Mouse (Mus musculus): ENCODE results near the gene Snai1.

Snai1 gene

DNA sequence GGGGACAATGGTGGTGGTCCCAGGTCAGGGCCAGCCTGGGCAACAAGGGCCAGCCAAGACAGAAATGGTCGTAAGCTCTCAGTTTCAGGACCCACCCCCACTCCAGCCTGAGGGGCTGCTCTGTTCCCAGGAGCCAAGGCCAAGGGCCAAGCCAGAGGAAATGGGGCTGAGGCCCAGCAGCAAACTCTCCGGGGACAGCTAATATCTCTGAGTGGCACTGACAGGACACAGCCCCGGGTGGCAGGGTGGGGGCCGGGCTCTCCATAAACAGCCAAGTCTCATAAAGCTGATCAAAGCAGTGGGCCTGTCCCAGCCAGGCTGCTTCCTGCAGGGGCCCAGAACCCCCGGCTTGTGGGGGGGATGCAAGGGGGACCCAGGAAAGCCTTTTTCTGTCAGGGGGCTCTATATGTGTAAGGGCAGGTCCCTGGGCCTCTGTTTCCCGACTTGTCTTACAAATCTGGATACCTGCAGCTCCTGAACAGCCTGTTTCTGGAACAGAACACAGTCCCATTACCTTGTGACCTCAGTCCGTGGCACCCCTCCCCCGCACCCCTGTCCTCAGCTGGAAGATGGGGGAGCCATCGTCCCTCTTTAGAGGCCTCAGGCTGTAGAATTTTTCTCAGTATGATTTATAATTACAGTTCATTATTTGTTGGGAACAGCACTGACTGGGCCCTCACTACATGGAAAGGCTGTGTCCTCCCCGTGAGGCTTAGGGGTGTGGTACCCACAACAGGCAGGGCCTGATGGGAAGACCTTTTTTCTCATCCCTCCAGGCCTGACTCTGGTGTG is 45.4 kb downstream of the Snai1 start:
- DNase-seq (ENCODE audit: low spot score in 2 of 2) = no peak

DNA sequence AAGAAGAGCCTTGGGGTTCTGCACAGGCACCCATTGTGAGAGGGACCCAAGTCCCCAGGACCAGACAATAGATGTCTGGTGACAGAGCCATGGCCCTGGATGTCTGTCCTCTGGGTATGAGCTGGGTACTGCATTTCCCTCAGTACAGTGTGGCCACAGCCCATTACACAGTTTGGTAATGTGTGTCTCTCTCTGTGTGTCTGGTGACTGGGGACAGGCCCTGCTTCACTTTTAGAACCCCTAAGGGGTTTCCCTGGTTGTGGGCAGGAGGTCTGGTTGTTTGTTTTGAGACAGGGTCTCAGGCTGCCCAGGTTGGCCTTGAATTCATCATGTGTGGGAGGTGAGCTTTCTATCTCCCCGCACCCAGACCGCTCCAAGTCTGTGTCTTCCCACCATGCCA is 47.3 kb downstream of the Snai1 start:
- no peak for DNase-seq (ENCODE audit: low spot score in 2 of 2)

DNA sequence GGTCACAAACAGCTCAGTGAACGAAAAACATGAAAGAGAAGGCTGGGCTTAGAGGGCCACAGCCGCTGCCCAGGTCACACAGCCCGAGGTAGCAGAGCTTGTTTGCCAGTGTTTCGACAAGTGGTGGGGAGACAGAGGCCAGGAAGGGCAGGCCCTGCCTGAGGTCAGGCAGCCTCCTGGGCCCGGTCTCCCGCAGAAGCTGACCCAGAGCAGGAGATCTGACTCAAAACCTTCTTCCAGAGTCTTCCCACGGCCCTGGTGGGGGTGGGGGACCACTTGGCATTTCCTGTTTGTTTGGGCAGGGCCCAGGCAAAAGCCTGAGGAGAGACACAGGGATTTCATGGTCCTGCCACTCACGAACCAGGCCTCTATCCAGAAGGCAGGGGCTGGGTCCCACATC is 48.0 kb downstream of the Snai1 start:
- DNase-seq (ENCODE audit: low spot score in 2 of 2) = no peak

DNA sequence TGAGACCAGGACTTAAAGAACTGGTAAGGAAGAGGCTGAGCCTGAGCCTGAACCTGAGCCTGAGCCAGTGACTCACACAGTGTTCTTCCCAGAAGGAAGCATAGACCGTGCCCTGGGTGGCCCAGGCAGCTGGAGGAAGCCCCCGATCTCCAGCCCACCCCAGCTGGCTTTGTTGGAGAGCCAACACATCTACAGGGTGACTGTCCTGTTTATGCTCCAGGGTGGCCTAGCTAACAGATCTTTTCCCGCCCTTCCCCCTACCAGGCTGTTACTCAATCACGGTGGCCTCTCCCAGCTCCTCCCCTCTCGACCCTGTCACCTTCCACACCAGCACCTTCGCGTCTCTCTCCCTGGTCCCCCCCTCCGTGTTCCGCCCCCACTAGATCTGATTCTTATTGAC is 49.0 kb downstream of the Snai1 start:
- DNase-seq (ENCODE audit: low spot score in 2 of 2) = no peak

DNA sequence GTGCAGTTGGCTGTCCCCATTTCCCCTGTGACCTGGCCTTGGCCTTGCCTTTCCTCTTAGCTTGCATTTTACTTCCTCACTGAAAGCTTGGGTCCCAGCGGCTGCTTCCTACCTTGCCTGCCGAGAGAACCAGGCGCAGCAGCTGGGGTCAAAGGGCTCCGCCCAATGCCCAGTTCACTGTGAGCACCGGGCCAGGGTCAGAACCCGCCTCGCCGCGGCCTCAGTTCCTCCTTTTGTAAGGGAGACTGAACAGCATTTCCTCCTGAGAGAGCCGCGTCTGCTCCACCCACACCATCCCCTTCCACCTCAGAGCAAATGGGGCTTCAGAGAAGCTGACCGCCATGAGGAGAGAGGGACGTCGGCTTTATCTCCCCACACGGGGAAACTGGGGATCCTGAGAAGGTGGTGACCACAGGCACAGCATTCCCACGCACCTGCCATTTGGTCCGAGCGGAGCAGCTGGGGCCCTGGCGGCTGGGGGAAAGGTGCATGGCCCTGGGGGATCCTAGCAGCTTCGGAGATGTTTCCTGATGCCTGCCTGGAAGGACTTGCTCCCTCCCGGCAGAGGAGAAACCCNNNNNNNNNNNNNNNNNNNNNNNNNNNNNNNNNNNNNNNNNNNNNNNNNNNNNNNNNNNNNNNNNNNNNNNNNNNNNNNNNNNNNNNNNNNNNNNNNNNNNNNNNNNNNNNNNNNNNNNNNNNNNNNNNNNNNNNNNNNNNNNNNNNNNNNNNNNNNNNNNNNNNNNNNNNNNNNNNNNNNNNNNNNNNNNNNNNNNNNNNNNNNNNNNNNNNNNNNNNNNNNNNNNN is 51.0 kb downstream of the Snai1 start:
- no peak for DNase-seq (ENCODE audit: low spot score in 2 of 2)

All from frontal cortex, postnatal 14 days (tissue).